Mouse (Mus musculus) liver, embryonic 14.5 days (tissue): ENCODE measurements around the gene Mrps5. TPM values are rescaled to one million over a fixed set of nuclear protein-coding genes. Genes with fewer than 3 reads are reported as not detected.

ENCODE experiments used
- ATAC-seq: fragments of 200-750 bp; cut with Nextera tagmentation; 2 replicates; pipeline ENCODE4 v1.8.0; 2017; ENCODE audit warnings: moderate number of reproducible peaks, mild to moderate bottlenecking, moderate library complexity; ENCODE audit not compliant: insufficient read depth
- DNase-seq, 3 experiments: peaks; one replicate each; pipeline ENCODE4 v3.0.0-alpha.2; 2012 to 2013; ENCODE audit warnings: low read depth in 3 of 3, low spot score in 3 of 3
- H3K27ac ChIP-seq: fragments of 300-500 bp; sonication (generic); 2 replicates; pipeline ENCODE4 v1.5.1; 2014; ENCODE audit warnings: moderate library complexity, mild to moderate bottlenecking, control low read depth, inconsistent platforms
- H3K27me3 ChIP-seq: fragments of 300-500 bp; sonication (generic); 2 replicates; pipeline ENCODE4 v1.6.1; 2014; ENCODE audit warnings: mild to moderate bottlenecking, low read length, moderate library complexity; ENCODE audit not compliant: control insufficient read depth, insufficient read depth
- H3K36me3 ChIP-seq: fragments of 300-500 bp; sonication (generic); replicated peaks from 2 replicates; pipeline ENCODE4 v1.6.1; 2014; ENCODE audit warnings: low read depth; ENCODE audit not compliant: control insufficient read depth, insufficient read depth
- H3K4me1 ChIP-seq, 2 experiments: fragments of 200-500 bp in 1 of 2; fragments of 300-500 bp in 1 of 2; sonication (generic) in 1 of 2; replicated peaks; 2 replicates each; pipeline ENCODE4 v1.6.1; 2012 to 2014; ENCODE audit warnings: antibody characterized with exemption in 1 of 2, inconsistent platforms in 1 of 2, low read length in 1 of 2; ENCODE audit not compliant: control insufficient read depth in 2 of 2, insufficient read depth in 2 of 2
- H3K4me2 ChIP-seq: fragments of 300-500 bp; sonication (generic); 2 replicates; pipeline ENCODE4 v1.6.1; 2014; ENCODE audit warnings: low read depth, mild to moderate bottlenecking, control low read depth, moderate library complexity
- H3K4me3 ChIP-seq, 2 experiments: fragments of 200-500 bp in 1 of 2; fragments of 300-500 bp in 1 of 2; sonication (generic) in 1 of 2; 2 replicates each; pipeline ENCODE4 v1.5.1; 2012 to 2014; ENCODE audit warnings: low read depth in 2 of 2, low read length in 2 of 2, mild to moderate bottlenecking in 2 of 2, control low read depth in 1 of 2, inconsistent platforms in 1 of 2, moderate library complexity in 1 of 2; ENCODE audit not compliant: insufficient read depth in 1 of 2
- H3K9ac ChIP-seq: fragments of 300-500 bp; sonication (generic); replicated peaks from 2 replicates; pipeline ENCODE4 v1.6.1; 2014; ENCODE audit warnings: mild to moderate bottlenecking, control low read depth, moderate library complexity
- H3K9me3 ChIP-seq: fragments of 300-500 bp; sonication (generic); 2 replicates; pipeline ENCODE4 v1.6.1; 2016; ENCODE audit warnings: low read length, mixed read lengths; ENCODE audit not compliant: control insufficient read depth
- CTCF ChIP-seq: IDR thresholded peaks from 2 replicates; pipeline ENCODE4 v1.5.1; 2016; ENCODE audit warnings: antibody characterized with exemption, low read depth, control low read depth
- EP300 ChIP-seq: IDR thresholded peaks from 2 replicates; pipeline ENCODE4 v1.6.1; 2016; ENCODE audit warnings: antibody characterized with exemption, low read depth
- WGBS: fragments of 180-500 bp; shearing (Covaris S2); extraction: QIAGEN DNeasy Blood & Tissue Kit; methylation state at CpG from one replicate; pipeline ENCODE4 v1.1.7; 2014; ENCODE audit not compliant: insufficient replicate concordance; 5-methylcytosine and 5-hydroxymethylcytosine counted together
- polyA plus RNA-seq, 2 experiments: library from polyadenylated mRNA; depleted of rRNA in 1 of 2; stranded (reverse) in 1 of 2; unstranded in 1 of 2; fragments of >200 nt; fragmentation: Nextera tagmentation in 1 of 2; extraction: Ambion mirVana in 1 of 2; gene quantifications; 2 replicates each; pipeline versions ENCODE4 v1.2.1 to v1.2.3; 2012 to 2014

Mrps5 gene
- polyA plus RNA-seq, 2 experiments: 46.4 to 80.1 TPM

DNA sequence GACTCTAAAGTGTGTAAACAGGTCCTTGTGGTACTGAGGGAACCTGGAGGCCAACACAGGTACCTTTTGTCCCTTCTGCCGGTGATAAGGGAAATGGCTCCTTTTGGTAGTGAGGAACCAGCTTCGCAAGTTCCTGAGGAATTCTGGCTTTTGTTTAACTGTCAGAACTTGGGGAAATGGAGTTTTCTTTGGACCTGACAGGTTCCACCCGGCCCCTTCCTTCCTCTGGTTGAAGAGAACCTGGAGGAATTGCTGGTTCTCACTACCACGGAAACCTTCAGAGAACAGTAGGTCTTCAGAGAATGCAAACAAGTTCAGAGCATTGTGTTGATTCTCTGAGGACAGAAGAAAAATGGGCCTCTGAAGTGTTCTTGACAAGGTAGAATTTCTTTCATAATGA lies 24.4 kb downstream of the Mrps5 start:
- Histone ChIP-seq H3K9me3 (no peaks in the 10 kb centered on the region), H3K4me2 (no peak overlapping the region), H3K27me3 (no peaks in the 10 kb centered on the region), H3K4me3 (no peak overlapping the region), H3K4me1 (no peaks in the 10 kb centered on the region), H3K9ac (no peak overlapping the region), H3K27ac (no peak overlapping the region), H3K36me3 (no peaks in the 10 kb centered on the region)
- ATAC-seq (no peak), DNase-seq (no peak)
- WGBS: 30% methylated on average over 4 of the region's 4 CpGs
- TF ChIP-seq CTCF (no peak), EP300 (no peak)

DNA sequence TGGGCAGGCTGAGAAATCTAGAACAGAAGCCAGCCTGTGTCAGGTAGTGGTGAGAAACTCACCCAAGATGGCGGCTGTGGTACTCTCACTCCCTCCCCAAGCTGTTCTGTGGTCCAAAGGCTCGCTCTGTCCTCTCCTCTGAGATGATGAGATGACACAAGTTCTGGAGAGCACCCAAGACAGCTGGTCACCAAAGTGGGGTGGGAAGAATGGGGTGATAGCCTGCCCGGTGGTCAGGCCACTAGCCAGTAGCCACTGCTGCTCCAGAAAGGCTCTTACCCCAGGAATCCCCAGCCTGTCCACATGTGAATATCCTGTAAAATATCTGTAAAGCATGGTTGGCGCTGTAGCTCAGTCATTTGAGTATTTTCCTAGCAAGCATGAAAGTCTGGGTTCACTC lies 25.3 kb downstream of the Mrps5 start:
- Histone ChIP-seq H3K9ac (no peak overlapping the region), H3K36me3 (no peaks in the 10 kb centered on the region), H3K27me3 (no peaks in the 10 kb centered on the region), H3K4me3 (no peak overlapping the region), H3K27ac (no peak overlapping the region), H3K9me3 (no peaks in the 10 kb centered on the region), H3K4me2 (no peak overlapping the region), H3K4me1 (no peaks in the 10 kb centered on the region)
- no peak for DNase-seq
- TF ChIP-seq CTCF (no peak), EP300 (no peak)
- ATAC-seq: no peak
- 73% methylated on average over 4 of the region's 4 CpGs for WGBS

DNA sequence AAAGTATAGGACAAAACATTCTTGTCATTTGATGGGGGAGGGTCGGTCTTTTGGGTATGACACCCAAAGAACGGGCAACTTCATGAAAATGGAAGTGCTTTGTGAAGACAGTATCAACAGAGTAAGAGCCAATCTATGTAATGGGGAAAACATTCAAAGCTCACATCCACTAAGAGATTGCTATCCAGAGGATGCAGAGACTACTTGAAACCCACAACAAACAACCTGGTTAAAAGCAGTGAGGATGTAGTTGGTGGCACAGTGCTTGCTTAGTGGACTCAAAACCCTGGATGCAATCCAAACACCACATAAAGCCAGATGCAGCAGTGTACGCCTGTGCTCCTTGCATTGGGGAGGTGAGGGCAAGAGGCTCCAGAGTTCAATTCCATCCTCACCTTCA lies 32.3 kb downstream of the Mrps5 start:
- no peaks in the 10 kb centered on the region for H3K27me3 ChIP-seq
- no peak overlapping the region for H3K4me3 ChIP-seq
- H3K4me2 ChIP-seq: no peak overlapping the region
- 61% methylated on average over 3 of the region's 3 CpGs for WGBS
- no peaks in the 10 kb centered on the region for H3K36me3 ChIP-seq
- no peak for TF ChIP-seq CTCF
- TF ChIP-seq EP300: no peak
- DNase-seq: no peak
- ATAC-seq: no peak
- H3K27ac ChIP-seq: no peak overlapping the region
- H3K9ac ChIP-seq: no peak overlapping the region
- H3K9me3 ChIP-seq: no peaks in the 10 kb centered on the region
- H3K4me1 ChIP-seq: no peaks in the 10 kb centered on the region

DNA sequence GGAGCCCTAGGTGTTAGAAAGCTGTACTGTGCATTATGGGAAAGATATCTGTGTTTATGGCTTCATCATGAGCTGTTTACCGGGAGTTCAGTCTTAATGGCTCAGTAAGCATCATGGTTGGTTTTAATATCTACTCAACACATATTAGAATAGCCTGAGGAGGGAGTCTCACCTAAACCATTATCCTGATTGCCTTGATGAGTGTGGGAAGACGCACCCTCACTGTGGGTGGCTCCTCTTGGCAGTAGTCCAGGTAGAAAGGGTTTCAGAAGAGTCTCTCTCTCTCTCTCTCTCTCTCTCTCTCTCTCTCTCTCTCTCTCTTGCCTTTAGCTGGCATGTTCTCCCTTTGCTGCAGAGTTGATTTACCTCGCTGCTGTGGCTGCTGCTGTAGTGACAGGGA lies 35.0 kb downstream of the Mrps5 start:
- H3K27me3 ChIP-seq: no peaks in the 10 kb centered on the region
- no peaks in the 10 kb centered on the region for H3K9me3 ChIP-seq
- ATAC-seq (no peak), DNase-seq (no peak)
- no peaks in the 10 kb centered on the region for H3K36me3 ChIP-seq
- H3K4me2 ChIP-seq: no peak overlapping the region
- WGBS: 36% methylated on average over 3 of the region's 3 CpGs
- H3K4me1 ChIP-seq: no peaks in the 10 kb centered on the region
- no peak overlapping the region for H3K4me3 ChIP-seq
- no peak for TF ChIP-seq EP300
- no peak overlapping the region for H3K9ac ChIP-seq
- no peak overlapping the region for H3K27ac ChIP-seq

DNA sequence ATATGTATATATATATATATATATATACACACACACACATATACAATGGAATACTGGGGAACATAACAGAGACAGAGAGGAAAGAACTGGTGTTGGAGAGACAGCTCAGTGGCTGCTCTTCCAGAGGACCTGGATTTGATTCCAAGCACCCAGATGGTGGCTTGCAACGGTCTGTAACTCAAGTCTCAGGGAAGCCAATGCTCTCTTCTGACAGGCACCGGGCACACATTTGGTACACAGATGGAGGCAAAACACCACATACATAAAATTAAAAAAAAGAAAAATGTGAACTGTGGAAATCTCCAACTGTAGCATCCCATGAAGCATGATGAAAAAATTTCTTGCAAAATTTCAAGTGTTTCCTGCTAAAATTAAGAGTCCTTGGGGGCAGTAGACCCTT lies 37.8 kb downstream of the Mrps5 start:
- Histone ChIP-seq H3K4me1 (no peaks in the 10 kb centered on the region), H3K36me3 (no peaks in the 10 kb centered on the region), H3K4me2 (no peak overlapping the region), H3K9me3 (no peaks in the 10 kb centered on the region), H3K27ac (no peak overlapping the region), H3K4me3 (no peak overlapping the region), H3K9ac (no peak overlapping the region), H3K27me3 (no peaks in the 10 kb centered on the region)
- 75% methylated on average over 2 of the region's 2 CpGs for WGBS
- ATAC-seq (no peak), DNase-seq (no peak)
- TF ChIP-seq CTCF (no peak), EP300 (no peak)

DNA sequence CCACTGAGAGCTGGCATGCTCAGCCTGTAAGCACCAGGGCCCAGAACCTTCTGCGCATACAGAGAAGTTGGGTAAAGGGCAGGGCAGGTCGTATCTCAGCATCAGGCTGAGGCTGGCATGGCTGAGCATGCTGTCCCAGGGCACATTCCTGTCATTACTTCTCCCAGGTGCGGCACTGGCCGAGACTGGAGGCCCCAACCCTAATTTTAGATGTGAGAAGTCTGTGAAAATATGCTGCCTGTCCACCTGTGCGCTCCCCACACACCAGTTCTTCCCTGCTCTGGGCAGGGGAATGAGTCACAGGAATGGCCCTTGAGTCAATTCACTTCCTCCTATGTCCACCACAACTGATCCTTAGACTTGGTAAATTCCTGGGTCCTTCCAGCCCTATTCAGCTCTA lies 38.6 kb downstream of the Mrps5 start:
- ATAC-seq (no peak), DNase-seq (no peak)
- Histone ChIP-seq H3K27me3 (no peaks in the 10 kb centered on the region), H3K36me3 (no peaks in the 10 kb centered on the region), H3K27ac (no peak overlapping the region), H3K9ac (no peak overlapping the region), H3K9me3 (no peaks in the 10 kb centered on the region), H3K4me1 (no peaks in the 10 kb centered on the region), H3K4me2 (no peak overlapping the region), H3K4me3 (no peak overlapping the region)
- 51% methylated on average over 5 of the region's 5 CpGs for WGBS
- TF ChIP-seq CTCF (no peak), EP300 (no peak)
